ENCODE assay signal across 8 mouse cellular contexts in the genomic region with DNA sequence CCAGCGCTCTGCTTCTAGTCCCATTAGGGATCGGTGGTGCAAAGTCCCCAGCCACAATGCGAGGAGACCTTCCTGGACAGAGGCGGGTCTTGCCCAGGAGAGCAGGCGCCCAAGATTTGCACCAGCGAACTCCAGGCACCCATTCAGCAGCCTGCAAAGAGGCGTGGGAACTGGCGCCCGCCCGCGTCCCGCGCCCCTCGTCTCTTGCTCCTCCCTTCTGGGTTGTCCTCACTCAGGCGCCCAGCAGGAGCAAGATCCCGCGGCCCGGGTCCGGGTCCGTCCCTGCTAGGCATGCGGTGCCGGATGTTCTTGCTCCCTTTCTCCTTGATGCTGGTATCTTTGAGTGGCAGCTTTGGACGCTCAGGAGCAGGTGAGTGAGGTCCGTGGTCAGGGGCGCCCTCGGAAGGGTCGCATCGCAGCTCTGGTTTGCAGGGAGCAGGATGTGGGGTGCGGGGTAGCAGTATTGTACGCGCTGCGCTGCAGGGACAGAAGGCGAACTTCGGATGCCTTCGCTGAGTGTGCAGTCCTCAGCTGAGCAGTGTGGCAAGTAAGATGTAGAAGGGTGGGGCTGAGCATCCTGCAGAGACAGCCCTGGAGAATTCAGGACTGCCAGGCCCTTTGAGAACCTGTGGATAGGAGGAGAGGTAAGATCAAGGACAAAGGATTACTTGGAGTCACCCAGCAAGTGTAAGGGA. TPM values are rescaled to one million over a fixed set of nuclear protein-coding genes. Genes with fewer than 3 reads are reported as not detected.
DNase-seq lines count a peak whose midpoint lies in the region; ATAC-seq lines count a peak whose summit lies in the region.

A gene (plus strand): TSS at position 292 of the 695 bp plus-strand sequence.

- H3K36me3 ChIP-seq in heart, embryonic 12.5 days: no peaks in the 10 kb centered on the region
- H3K36me3 ChIP-seq in forebrain, embryonic 13.5 days (ENCODE audit: poor library complexity, severe bottlenecking): no peaks in the 10 kb centered on the region
- no peaks in the 10 kb centered on the region for H3K36me3 ChIP-seq in liver, embryonic 15.5 days (replicated peaks)

- H3K27me3 ChIP-seq in heart, embryonic 12.5 days (replicated peaks): peaks cover 52% of the 10 kb centered on the region
- peaks cover 20% of the 10 kb centered on the region for H3K27me3 ChIP-seq in forebrain, embryonic 13.5 days
- peaks cover 26% of the 10 kb centered on the region for H3K27me3 ChIP-seq in liver, embryonic 15.5 days

- peak within 1 kb of the TSS; percentile 48 for H3K4me3 ChIP-seq in heart, embryonic 12.5 days
- peak within 1 kb of the TSS; percentile 44 for H3K4me3 ChIP-seq in forebrain, embryonic 13.5 days
- peak within 1 kb of the TSS; percentile 21 for H3K4me3 ChIP-seq in liver, embryonic 15.5 days (replicated peaks)

- DNase-seq in heart, adult 11 months: no peak
- DNase-seq in adrenal gland, postnatal 10 days: peak; percentile 35
- DNase-seq in kidney, adult 8-10 months: peak; percentile 0 to 4
- peak; percentile 50 to 52 for DNase-seq in right cerebral cortex, adult 2 months (ENCODE audit: low spot score in 2 of 2)
- no peak for DNase-seq in urinary bladder, adult 2 months (ENCODE audit: low spot score)

- no peak within 1 kb of the TSS for H3K27ac ChIP-seq in heart, embryonic 12.5 days (ENCODE audit: poor library complexity, severe bottlenecking)
- no peak within 1 kb of the TSS for H3K27ac ChIP-seq in forebrain, embryonic 13.5 days
- H3K27ac ChIP-seq in liver, embryonic 15.5 days (replicated peaks): no peak within 1 kb of the TSS

- peak within 1 kb of the TSS; percentile 33; the same call in 1 of the 2 replicates for H3K9ac ChIP-seq in heart, embryonic 12.5 days
- peak within 1 kb of the TSS; percentile 58 for H3K9ac ChIP-seq in forebrain, embryonic 13.5 days
- H3K9ac ChIP-seq in liver, embryonic 15.5 days: no peak within 1 kb of the TSS

- under 1% methylated on average over 35 of the region's 35 CpGs for WGBS in heart, embryonic 12.5 days
- WGBS in forebrain, embryonic 13.5 days: under 1% methylated on average over 34 of the region's 35 CpGs
- 3% methylated on average over 35 of the region's 35 CpGs for WGBS in liver, embryonic 15.5 days (ENCODE audit: insufficient replicate concordance)

- peak within 1 kb of the TSS; percentile 81 for H3K4me2 ChIP-seq in heart, embryonic 12.5 days
- H3K4me2 ChIP-seq in forebrain, embryonic 13.5 days: peak within 1 kb of the TSS; percentile 93
- peak within 1 kb of the TSS; percentile 50 for H3K4me2 ChIP-seq in liver, embryonic 15.5 days

- ATAC-seq in heart, embryonic 12.5 days (ENCODE audit: insufficient number of reproducible peaks, low FRiP score): no peak
- peak; percentile 55 for ATAC-seq in forebrain, embryonic 13.5 days
- no peak for ATAC-seq in liver, embryonic 15.5 days (ENCODE audit: insufficient read depth)

- peaks cover 11% of the 10 kb centered on the region; the same call in 1 of the 2 replicates for H3K4me1 ChIP-seq in heart, embryonic 12.5 days (replicated peaks)
- peaks cover 12% of the 10 kb centered on the region for H3K4me1 ChIP-seq in forebrain, embryonic 13.5 days
- no peaks in the 10 kb centered on the region for H3K4me1 ChIP-seq in liver, embryonic 15.5 days (replicated peaks)

- H3K9me3 ChIP-seq in heart, embryonic 12.5 days (replicated peaks): no peaks in the 10 kb centered on the region
- no peaks in the 10 kb centered on the region for H3K9me3 ChIP-seq in forebrain, embryonic 13.5 days (replicated peaks)
- no peaks in the 10 kb centered on the region for H3K9me3 ChIP-seq in liver, embryonic 15.5 days (replicated peaks)

RNA-seq across cellular contexts. Expression of the gene that starts here (rescaled TPM):
- polyA plus RNA-seq in heart, embryonic 12.5 days (2016; fragmentation: Nextera tagmentation; extraction: Ambion mirVana): 0.14 and 0.15 TPM in 2 replicates
- under 1 TPM in 1 of 2 experiments, not detected in 1; 0.03 TPM for total RNA-seq in adrenal gland, postnatal 10 days (2021)
- polyA plus RNA-seq in forebrain, embryonic 13.5 days (2015; fragmentation: Nextera tagmentation; extraction: Ambion mirVana): 0.04 and 0.09 TPM in 2 replicates
- polyA plus RNA-seq in liver, embryonic 15.5 days (2015; fragmentation: Nextera tagmentation; extraction: Ambion mirVana): 0.03 and 0.07 TPM in 2 replicates
- 0.01 TPM in 2 replicates for polyA plus RNA-seq in urinary bladder, adult 2 months (2012; rRNA removed)

Comparison
In these comparisons a context has a peak if more than half of its experiments do, and no peak if none do; other contexts are left out.
1. Peak in DNase-seq in adrenal gland, postnatal 10 days; RNA of the gene not detected or under 1 TPM.
2. Peak in ATAC-seq, H3K4me3 ChIP-seq, H3K9ac ChIP-seq and H3K4me2 ChIP-seq in forebrain, embryonic 13.5 days; RNA of the gene not detected or under 1 TPM.
3. DNase-seq: peak in kidney, adult 8-10 months (2 of 2) and right cerebral cortex, adult 2 months (2 of 2); none in heart, adult 11 months (single experiment) and urinary bladder, adult 2 months (single experiment).
4. Peak in every context shown above with its lines, with median percentiles within 50 percentile points of each other: H3K4me2 ChIP-seq and H3K4me3 ChIP-seq.